Mouse (Mus musculus) ovary, postnatal 36 days (tissue): ENCODE measurements around the gene Serpine3.
A peak's percentile ranks its signal among the peaks of the same experiment; 100 is the strongest.
"Not testable (repeated sequence)": the region's sequence is repeated elsewhere in the genome, so short reads cannot be mapped to it uniquely, and the experiment has no call there.

Source experiments
- DNase-seq: peaks from one replicate; pipeline ENCODE4 v3.0.0; 2022; ENCODE audit warnings: low spot score, mixed read lengths

The Serpine3 gene

GRCm38 (mm10) chr14:62663367-62663766 is at the start of gene Serpine3:
Gene Serpine3, plus strand, starts transcription at chr14:62663667.
- DNase-seq, result no peak

GRCm38 (mm10) chr14:62622393-62622792 is 41.1 kb upstream of the Serpine3 start:
- no peak for DNase-seq

GRCm38 (mm10) chr14:62627951-62628350 is 35.5 kb upstream of the Serpine3 start:
- DNase-seq, result no peak

GRCm38 (mm10) chr14:62637436-62638344 is 25.8 kb upstream of the Serpine3 start:
- no peak for DNase-seq

GRCm38 (mm10) chr14:62638345-62638702 is 25.1 kb upstream of the Serpine3 start:
- DNase-seq, result no peak

- DNase-seq, result peak; percentile 23
Measured at GRCm38 (mm10) chr14:62639111-62639510, 24.4 kb upstream of the Serpine3 start.

GRCm38 (mm10) chr14:62639551-62639950 is 23.9 kb upstream of the Serpine3 start:
- no peak for DNase-seq

- no peak for DNase-seq
Measured at GRCm38 (mm10) chr14:62640396-62640795, 23.1 kb upstream of the Serpine3 start.

GRCm38 (mm10) chr14:62642368-62642767 is 21.1 kb upstream of the Serpine3 start:
- DNase-seq, result not testable (repeated sequence)

- DNase-seq, result no peak
Measured at GRCm38 (mm10) chr14:62648405-62648804, 15.1 kb upstream of the Serpine3 start.

- DNase-seq, result no peak
Measured at GRCm38 (mm10) chr14:62650376-62650775, 13.1 kb upstream of the Serpine3 start.

- no peak for DNase-seq
Measured at GRCm38 (mm10) chr14:62651771-62652170, 11.7 kb upstream of the Serpine3 start.

GRCm38 (mm10) chr14:62655996-62656395 is 7.5 kb upstream of the Serpine3 start:
- DNase-seq, result no peak

- no peak for DNase-seq
Measured at GRCm38 (mm10) chr14:62657469-62657868, 6.0 kb upstream of the Serpine3 start.

GRCm38 (mm10) chr14:62662381-62662780 is 1.1 kb upstream of the Serpine3 start:
- DNase-seq, result no peak

GRCm38 (mm10) chr14:62664976-62665673 is 1.7 kb downstream of the Serpine3 start:
- peak; percentile 3 for DNase-seq

- no peak for DNase-seq
Measured at GRCm38 (mm10) chr14:62673646-62674045, 10.2 kb downstream of the Serpine3 start.

- no peak for DNase-seq
Measured at GRCm38 (mm10) chr14:62718161-62718560, 54.7 kb downstream of the Serpine3 start.

- DNase-seq, result no peak
Measured at GRCm38 (mm10) chr14:62721625-62722024, 58.2 kb downstream of the Serpine3 start.

- DNase-seq, result no peak
Measured at GRCm38 (mm10) chr14:62724560-62724959, 61.1 kb downstream of the Serpine3 start.

GRCm38 (mm10) chr14:62731902-62732301 is 68.4 kb downstream of the Serpine3 start:
- DNase-seq, result no peak

GRCm38 (mm10) chr14:62733666-62734065 is 70.2 kb downstream of the Serpine3 start:
- DNase-seq, result no peak

- no peak for DNase-seq
Measured at GRCm38 (mm10) chr14:62735646-62736045, 72.2 kb downstream of the Serpine3 start.
